Mouse (Mus musculus) embryonic facial prominence, embryonic 15.5 days (tissue): Measurements from ENCODE around the gene Pdzrn4. TPM values are rescaled to one million over a fixed set of nuclear protein-coding genes. Genes with fewer than 3 reads are reported as not detected.

Source experiments
- ATAC-seq: fragments of 200-750 bp; cut with Nextera tagmentation; 2 replicates; pipeline ENCODE4 v1.8.0; 2017; ENCODE audit warnings: low read depth, moderate TSS enrichment; ENCODE audit not compliant: insufficient number of reproducible peaks, low FRiP score, low TSS enrichment
- H3K27ac ChIP-seq: fragments of 300-500 bp; sonication (generic); replicated peaks from 2 replicates; pipeline ENCODE4 v1.5.1; 2015; ENCODE audit warnings: mild to moderate bottlenecking, inconsistent platforms
- H3K27me3 ChIP-seq: fragments of 300-500 bp; sonication (generic); 2 replicates; pipeline ENCODE4 v1.6.1; 2015; ENCODE audit warnings: inconsistent platforms
- H3K36me3 ChIP-seq: fragments of 300-500 bp; sonication (generic); 2 replicates; pipeline ENCODE4 v1.6.1; 2015; ENCODE audit warnings: mild to moderate bottlenecking, inconsistent platforms
- H3K4me1 ChIP-seq: fragments of 300-500 bp; sonication (generic); 2 replicates; pipeline ENCODE4 v1.6.1; 2015; ENCODE audit warnings: inconsistent platforms
- H3K4me2 ChIP-seq: fragments of 300-500 bp; sonication (generic); replicated peaks from 2 replicates; pipeline ENCODE4 v1.6.1; 2015; ENCODE audit warnings: mild to moderate bottlenecking, inconsistent platforms
- H3K4me3 ChIP-seq: fragments of 300-500 bp; sonication (generic); replicated peaks from 2 replicates; pipeline ENCODE4 v1.5.1; 2015; ENCODE audit warnings: mild to moderate bottlenecking, inconsistent platforms
- H3K9ac ChIP-seq: fragments of 300-500 bp; sonication (generic); 2 replicates; pipeline ENCODE4 v1.6.1; 2015; ENCODE audit warnings: inconsistent platforms
- H3K9me3 ChIP-seq: fragments of 300-500 bp; sonication (generic); replicated peaks from 2 replicates; pipeline ENCODE4 v1.6.1; 2016; ENCODE audit warnings: inconsistent platforms
- WGBS: fragments of 180-500 bp; shearing (Covaris S2); methylation state at CpG from one replicate; pipeline ENCODE4 v1.1.7; 2015; 5-methylcytosine and 5-hydroxymethylcytosine counted together
- polyA plus RNA-seq: library from polyadenylated mRNA; unstranded; fragments of >200 nt; fragmentation: Nextera tagmentation; extraction: Ambion mirVana; gene quantifications from 2 replicates; pipeline ENCODE4 v1.2.1, GENCODE M21; 2015

The Pdzrn4 gene
- polyA plus RNA-seq, 1 experiment from 2014 or later, result 3.2 TPM

GRCm38 (mm10) chr15:92640212-92641082 is 243.8 kb downstream of the Pdzrn4 start:
- 66% methylated on average over 18 of the region's 18 CpGs for WGBS
- Histone ChIP-seq H3K9me3 (no peaks in the 10 kb centered on the region), H3K27ac (no peak overlapping the region), H3K36me3 (no peaks in the 10 kb centered on the region), H3K9ac (no peak overlapping the region), H3K27me3 (no peaks in the 10 kb centered on the region), H3K4me3 (no peak overlapping the region), H3K4me1 (no peaks in the 10 kb centered on the region), H3K4me2 (no peak overlapping the region)
- no peak for ATAC-seq

GRCm38 (mm10) chr15:92671279-92672051 is 274.8 kb downstream of the Pdzrn4 start:
- WGBS, result 83% methylated on average over 11 of the region's 11 CpGs
- Histone ChIP-seq H3K27me3 (no peaks in the 10 kb centered on the region), H3K27ac (no peak overlapping the region), H3K36me3 (no peaks in the 10 kb centered on the region), H3K4me2 (no peak overlapping the region), H3K4me3 (no peak overlapping the region), H3K9me3 (no peaks in the 10 kb centered on the region), H3K9ac (no peak overlapping the region), H3K4me1 (no peaks in the 10 kb centered on the region)
- no peak for ATAC-seq

- Histone ChIP-seq H3K36me3 (no peaks in the 10 kb centered on the region), H3K9me3 (no peaks in the 10 kb centered on the region), H3K4me1 (no peaks in the 10 kb centered on the region), H3K27me3 (no peaks in the 10 kb centered on the region), H3K27ac (no peak overlapping the region), H3K4me3 (no peak overlapping the region), H3K9ac (no peak overlapping the region), H3K4me2 (no peak overlapping the region)
- ATAC-seq, result no peak
- WGBS, result 64% methylated on average over 5 of the region's 5 CpGs
These were observed 279.4 kb downstream of the Pdzrn4 start for GRCm38 (mm10) chr15:92676096-92676495.

GRCm38 (mm10) chr15:92678377-92678776 is 281.7 kb downstream of the Pdzrn4 start:
- H3K27ac ChIP-seq, result no peak overlapping the region
- no peaks in the 10 kb centered on the region for H3K4me1 ChIP-seq
- no peaks in the 10 kb centered on the region for H3K36me3 ChIP-seq
- H3K27me3 ChIP-seq, result no peaks in the 10 kb centered on the region
- WGBS, result 68% methylated on average over 6 of the region's 6 CpGs
- ATAC-seq, result peak; percentile 75; the same call in 1 of the 2 replicates
- no peak overlapping the region for H3K4me3 ChIP-seq
- no peak overlapping the region for H3K9ac ChIP-seq
- H3K9me3 ChIP-seq, result no peaks in the 10 kb centered on the region
- H3K4me2 ChIP-seq, result no peak overlapping the region

GRCm38 (mm10) chr15:92679541-92679940 is 282.9 kb downstream of the Pdzrn4 start:
- ATAC-seq, result no peak
- no peaks in the 10 kb centered on the region for H3K36me3 ChIP-seq
- H3K9ac ChIP-seq, result no peak overlapping the region
- no peak overlapping the region for H3K4me3 ChIP-seq
- H3K4me2 ChIP-seq, result no peak overlapping the region
- H3K9me3 ChIP-seq, result no peaks in the 10 kb centered on the region
- no peaks in the 10 kb centered on the region for H3K27me3 ChIP-seq
- no peaks in the 10 kb centered on the region for H3K4me1 ChIP-seq
- WGBS, result 87% methylated on average over 6 of the region's 6 CpGs
- no peak overlapping the region for H3K27ac ChIP-seq

- Histone ChIP-seq H3K27me3 (no peaks in the 10 kb centered on the region), H3K9me3 (no peaks in the 10 kb centered on the region), H3K27ac (no peak overlapping the region), H3K36me3 (no peaks in the 10 kb centered on the region), H3K4me1 (no peaks in the 10 kb centered on the region), H3K4me2 (no peak overlapping the region), H3K4me3 (no peak overlapping the region), H3K9ac (no peak overlapping the region)
- no peak for ATAC-seq
- 42% methylated on average over 10 of the region's 10 CpGs for WGBS
These were observed 299.7 kb downstream of the Pdzrn4 start for GRCm38 (mm10) chr15:92696276-92696956.

- no peak for ATAC-seq
- Histone ChIP-seq H3K4me3 (no peak overlapping the region), H3K4me1 (no peaks in the 10 kb centered on the region), H3K4me2 (no peak overlapping the region), H3K9ac (no peak overlapping the region), H3K27me3 (no peaks in the 10 kb centered on the region), H3K36me3 (no peaks in the 10 kb centered on the region), H3K27ac (no peak overlapping the region), H3K9me3 (no peaks in the 10 kb centered on the region)
- 70% methylated on average over 8 of the region's 8 CpGs for WGBS
These were observed 307.5 kb downstream of the Pdzrn4 start for GRCm38 (mm10) chr15:92704146-92704545.

- Histone ChIP-seq H3K27ac (no peak overlapping the region), H3K27me3 (no peaks in the 10 kb centered on the region), H3K4me2 (no peak overlapping the region), H3K36me3 (no peaks in the 10 kb centered on the region), H3K4me1 (no peaks in the 10 kb centered on the region), H3K9ac (no peak overlapping the region), H3K9me3 (no peaks in the 10 kb centered on the region), H3K4me3 (no peak overlapping the region)
- ATAC-seq, result no peak
- 26% methylated on average over 2 of the region's 2 CpGs for WGBS
These were observed 342.0 kb downstream of the Pdzrn4 start for GRCm38 (mm10) chr15:92738676-92739075.

- no peaks in the 10 kb centered on the region for H3K4me1 ChIP-seq
- H3K4me3 ChIP-seq, result no peak overlapping the region
- no peak overlapping the region for H3K27ac ChIP-seq
- no peak for ATAC-seq
- no peaks in the 10 kb centered on the region for H3K27me3 ChIP-seq
- H3K9me3 ChIP-seq, result no peaks in the 10 kb centered on the region
- no peaks in the 10 kb centered on the region for H3K36me3 ChIP-seq
- H3K9ac ChIP-seq, result no peak overlapping the region
- H3K4me2 ChIP-seq, result no peak overlapping the region
- WGBS, result 49% methylated on average over 4 of the region's 4 CpGs
These were observed 343.2 kb downstream of the Pdzrn4 start for GRCm38 (mm10) chr15:92739887-92740286.

- no peaks in the 10 kb centered on the region for H3K27me3 ChIP-seq
- H3K36me3 ChIP-seq, result no peaks in the 10 kb centered on the region
- no peak overlapping the region for H3K9ac ChIP-seq
- H3K9me3 ChIP-seq, result no peaks in the 10 kb centered on the region
- no peak overlapping the region for H3K27ac ChIP-seq
- no peak overlapping the region for H3K4me2 ChIP-seq
- H3K4me1 ChIP-seq, result no peaks in the 10 kb centered on the region
- no peak overlapping the region for H3K4me3 ChIP-seq
- WGBS, result 63% methylated on average over 6 of the region's 6 CpGs
- ATAC-seq, result no peak
These were observed 346.9 kb downstream of the Pdzrn4 start for GRCm38 (mm10) chr15:92743624-92744023.

GRCm38 (mm10) chr15:92746081-92746480 is 349.4 kb downstream of the Pdzrn4 start:
- 88% methylated on average over 7 of the region's 7 CpGs for WGBS
- no peak for ATAC-seq
- no peak overlapping the region for H3K4me3 ChIP-seq

More at GRCm38 (mm10) chr15:92746081-92746480, 349.4 kb downstream of the Pdzrn4 start:
- H3K4me2 ChIP-seq, result no peak overlapping the region
- H3K4me1 ChIP-seq, result no peaks in the 10 kb centered on the region
- no peaks in the 10 kb centered on the region for H3K36me3 ChIP-seq
- H3K27ac ChIP-seq, result no peak overlapping the region
- H3K9me3 ChIP-seq, result no peaks in the 10 kb centered on the region
- H3K9ac ChIP-seq, result no peak overlapping the region
- no peaks in the 10 kb centered on the region for H3K27me3 ChIP-seq
